Mouse (Mus musculus): ENCODE data around the gene Suclg2.

DNA sequence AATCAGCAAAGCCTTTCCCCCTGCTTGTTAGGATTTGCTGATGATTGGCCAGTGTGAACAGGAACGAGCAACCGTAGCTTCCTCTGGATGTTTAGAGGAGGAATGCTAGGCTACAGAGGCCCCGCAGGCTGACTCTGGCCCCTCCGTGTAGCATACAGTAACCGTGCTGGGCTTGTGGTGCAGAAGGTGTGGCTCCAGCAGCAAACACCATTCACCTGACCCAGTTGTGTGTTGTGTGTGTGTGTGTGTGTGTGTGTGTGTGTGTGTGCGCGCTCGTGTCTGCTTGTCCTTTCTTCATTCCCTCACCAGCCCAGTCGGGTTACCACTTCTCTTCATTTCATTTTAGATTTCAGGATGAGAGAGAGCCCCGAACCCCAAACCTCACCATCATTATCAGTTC lies 203.9 kb downstream of the Suclg2 start:
- TF ChIP-seq CTCF (IDR thresholded peaks at IDR 0.05; ENCODE audit: low read depth, low read length) (no peak), POLR2A (IDR thresholded peaks at IDR 0.05; ENCODE audit: extremely low read depth, insufficient read depth, low read length) (no peak)

All from liver, adult 2 months (tissue).